Mouse (Mus musculus) erythroblast, embryonic 14.5 days (primary cell): ENCODE results near the gene Soat2.

Source experiments
- GATA1 ChIP-seq: IDR thresholded peaks from 2 replicates; pipeline ENCODE4 v1.6.1; 2012; ENCODE audit warnings: low read length, inconsistent platforms, mixed read lengths
- TAL1 ChIP-seq: IDR thresholded peaks from 3 replicates; pipeline ENCODE4 v1.6.1; 2012; ENCODE audit warnings: low read length, inconsistent platforms, mixed read lengths

GRCm38 (mm10) chr15:102110701-102111494, 39.4 kb upstream of the Soat2 start:
- no peak for TF ChIP-seq GATA1
- no peak for TF ChIP-seq TAL1
